Mouse (Mus musculus): Measurements from ENCODE around the gene Ift80. TPM values are rescaled to one million over a fixed set of nuclear protein-coding genes. Genes with fewer than 3 reads are reported as not detected.
"Not testable (repeated sequence)": the region's sequence is repeated elsewhere in the genome, so short reads cannot be mapped to it uniquely, and the experiment has no call there.

Ift80 gene
- 17.1 and 17.8 TPM in 2 replicates for polyA plus RNA-seq (2012; rRNA removed)

- DNase-seq (ENCODE audit: extremely low spot score in 1 of 2, low spot score in 1 of 2): peak; percentile 89 to 97
Measured at GRCm38 (mm10) chr3:69004437-69005337, at the start of gene Ift80, which contains the start of gene Smc4. Ift80 (minus strand) TSS chr3:69004570. Smc4 (plus strand) TSS chr3:69004738.

- DNase-seq (ENCODE audit: extremely low spot score in 1 of 2, low spot score in 1 of 2): no peak
Measured at GRCm38 (mm10) chr3:69051894-69052293, 47.5 kb upstream of the Ift80 start.

- peak in 1 of 2 experiments; percentile 33 for DNase-seq (ENCODE audit: extremely low spot score in 1 of 2, low spot score in 1 of 2)
Measured at GRCm38 (mm10) chr3:69049011-69049410, 44.6 kb upstream of the Ift80 start.

- DNase-seq (ENCODE audit: extremely low spot score in 1 of 2, low spot score in 1 of 2): no peak
Measured at GRCm38 (mm10) chr3:69047684-69048083, 43.3 kb upstream of the Ift80 start.

- no peak for DNase-seq (ENCODE audit: extremely low spot score in 1 of 2, low spot score in 1 of 2)
Measured at GRCm38 (mm10) chr3:69046509-69046908, 42.1 kb upstream of the Ift80 start.

- DNase-seq (ENCODE audit: extremely low spot score in 1 of 2, low spot score in 1 of 2): no peak
Measured at GRCm38 (mm10) chr3:69045750-69046149, 41.4 kb upstream of the Ift80 start.

- DNase-seq (ENCODE audit: extremely low spot score in 1 of 2, low spot score in 1 of 2): no peak
Measured at GRCm38 (mm10) chr3:69045400-69045703, 41.0 kb upstream of the Ift80 start.

GRCm38 (mm10) chr3:69044645-69045399 is 40.5 kb upstream of the Ift80 start, which contains the start of gene Trim59:
Trim59 (minus strand) TSS chr3:69044755.
- peak; percentile 57 to 83 for DNase-seq (ENCODE audit: extremely low spot score in 1 of 2, low spot score in 1 of 2)

- no peak for DNase-seq (ENCODE audit: extremely low spot score in 1 of 2, low spot score in 1 of 2)
Measured at GRCm38 (mm10) chr3:69044167-69044591, 39.8 kb upstream of the Ift80 start.

GRCm38 (mm10) chr3:69041298-69041697 is 36.9 kb upstream of the Ift80 start:
- no peak for DNase-seq (ENCODE audit: extremely low spot score in 1 of 2, low spot score in 1 of 2)

- DNase-seq (ENCODE audit: extremely low spot score in 1 of 2, low spot score in 1 of 2): no peak
Measured at GRCm38 (mm10) chr3:69040105-69040504, 35.7 kb upstream of the Ift80 start.

- no peak for DNase-seq (ENCODE audit: extremely low spot score in 1 of 2, low spot score in 1 of 2)
Measured at GRCm38 (mm10) chr3:69026133-69026783, 21.9 kb upstream of the Ift80 start.

- no peak for DNase-seq (ENCODE audit: extremely low spot score in 1 of 2, low spot score in 1 of 2)
Measured at GRCm38 (mm10) chr3:69020764-69021163, 16.4 kb upstream of the Ift80 start.

- DNase-seq (ENCODE audit: extremely low spot score in 1 of 2, low spot score in 1 of 2): no peak
Measured at GRCm38 (mm10) chr3:69020285-69020684, 15.9 kb upstream of the Ift80 start.

GRCm38 (mm10) chr3:69018635-69019034 is 14.3 kb upstream of the Ift80 start:
- DNase-seq (ENCODE audit: extremely low spot score in 1 of 2, low spot score in 1 of 2): not testable (repeated sequence)

- DNase-seq (ENCODE audit: extremely low spot score in 1 of 2, low spot score in 1 of 2): no peak
Measured at GRCm38 (mm10) chr3:69017181-69017580, 12.8 kb upstream of the Ift80 start.

GRCm38 (mm10) chr3:69008873-69009272 is 4.5 kb upstream of the Ift80 start:
- no peak for DNase-seq (ENCODE audit: extremely low spot score in 1 of 2, low spot score in 1 of 2)

GRCm38 (mm10) chr3:69006246-69006760 is 1.9 kb upstream of the Ift80 start:
- DNase-seq (ENCODE audit: extremely low spot score in 1 of 2, low spot score in 1 of 2): no peak

GRCm38 (mm10) chr3:69005338-69006245 is 1.2 kb upstream of the Ift80 start:
- DNase-seq (ENCODE audit: extremely low spot score in 1 of 2, low spot score in 1 of 2): peak in 1 of 2 experiments; percentile 30

GRCm38 (mm10) chr3:69004055-69004436 is 324 bp downstream of the Ift80 start:
- DNase-seq (ENCODE audit: extremely low spot score in 1 of 2, low spot score in 1 of 2): no peak
